Mouse (Mus musculus) cerebellum, adult 2 months (tissue): ENCODE measurements at regions not wholly inside any gene's neighbourhood (a gene's known extent, or its start where the extent isn't known, plus 50 kb on each side); places are given as distances from the start of the nearest gene placed in this dataset.

Source experiments
- DNase-seq, 2 experiments: peaks; one replicate each; pipeline ENCODE4 v3.0.0; 2021
- H3K27ac ChIP-seq: fragments of 200-500 bp; 2 replicates; pipeline ENCODE4 v1.5.1; 2012; ENCODE audit warnings: low read length, control low read depth, inconsistent platforms; ENCODE audit not compliant: insufficient read depth
- H3K27me3 ChIP-seq: fragments of 200-500 bp; 2 replicates; pipeline ENCODE4 v1.6.1; 2012; ENCODE audit warnings: inconsistent platforms, mild to moderate bottlenecking, low read length, moderate library complexity; ENCODE audit not compliant: control insufficient read depth, insufficient read depth
- H3K4me1 ChIP-seq: fragments of 200-500 bp; 2 replicates; pipeline ENCODE4 v1.6.1; 2011; ENCODE audit warnings: low read length; ENCODE audit not compliant: control insufficient read depth, insufficient read depth
- H3K4me3 ChIP-seq: fragments of 200-500 bp; replicated peaks from 2 replicates; pipeline ENCODE3; 2011; ENCODE audit warnings: mild to moderate bottlenecking, low read depth, low read length, control low read depth; ENCODE audit not compliant: insufficient read depth
- CTCF ChIP-seq: fragments of 200-500 bp; IDR thresholded peaks from 2 replicates; pipeline ENCODE4 v1.5.1; 2011; ENCODE audit warnings: low read depth, mild to moderate bottlenecking, control low read depth, low read length, moderate library complexity, borderline replicate concordance; ENCODE audit not compliant: insufficient read depth
- POLR2A ChIP-seq: fragments of 200-500 bp; IDR thresholded peaks from 2 replicates; pipeline ENCODE4 v1.6.1; 2011; ENCODE audit warnings: low read length, control low read depth, borderline replicate concordance; ENCODE audit not compliant: insufficient read depth
- WGBS: fragments of 180-500 bp; shearing (Covaris S2); methylation state at CpG from one replicate; pipeline ENCODE4 v1.1.7; 2018; 5-methylcytosine and 5-hydroxymethylcytosine counted together

- H3K4me3 ChIP-seq = no peak overlapping the region
- no peak overlapping the region for H3K27ac ChIP-seq
- H3K4me1 ChIP-seq = no peaks in the 10 kb centered on the region
- 47% methylated on average over 1 of the region's 1 CpGs for WGBS
- TF ChIP-seq CTCF = no peak
- no peak for TF ChIP-seq POLR2A
- no peak for DNase-seq
- no peaks in the 10 kb centered on the region for H3K27me3 ChIP-seq
Measured at GRCm38 (mm10) chr13:31473275-31473674, 82.7 kb upstream of the Foxq1 start.

- no peak overlapping the region for H3K27ac ChIP-seq
- 16% methylated on average over 3 of the region's 3 CpGs for WGBS
Measured at GRCm38 (mm10) chr13:31475845-31476244, 80.1 kb upstream of the Foxq1 start.

GRCm38 (mm10) chr13:31477171-31477867 lies 78.6 kb upstream of the Foxq1 start:
- TF ChIP-seq CTCF (no peak), POLR2A (no peak)
- 59% methylated on average over 1 of the region's 1 CpGs for WGBS
- no peaks in the 10 kb centered on the region for H3K27me3 ChIP-seq
- H3K4me1 ChIP-seq = no peaks in the 10 kb centered on the region
- DNase-seq = no peak
- no peak overlapping the region for H3K4me3 ChIP-seq
- no peak overlapping the region for H3K27ac ChIP-seq

More at GRCm38 (mm10) chr13:31475845-31476244, 80.1 kb upstream of the Foxq1 start:
- peak; percentile 11 to 26 for DNase-seq
- H3K4me3 ChIP-seq = no peak overlapping the region
- no peak for TF ChIP-seq POLR2A
- no peak for TF ChIP-seq CTCF
- H3K4me1 ChIP-seq = no peaks in the 10 kb centered on the region
- H3K27me3 ChIP-seq = no peaks in the 10 kb centered on the region

- Histone ChIP-seq H3K27ac (no peak overlapping the region), H3K4me3 (no peak overlapping the region), H3K27me3 (no peaks in the 10 kb centered on the region), H3K4me1 (no peaks in the 10 kb centered on the region)
- TF ChIP-seq CTCF (no peak), POLR2A (no peak)
- 84% methylated on average over 7 of the region's 7 CpGs for WGBS
- DNase-seq = no peak
Measured at GRCm38 (mm10) chr13:31481105-31481844, 74.7 kb upstream of the Foxq1 start.

- no peak overlapping the region for H3K27ac ChIP-seq
- H3K27me3 ChIP-seq = no peaks in the 10 kb centered on the region
- no peaks in the 10 kb centered on the region for H3K4me1 ChIP-seq
- DNase-seq = no peak
- TF ChIP-seq POLR2A = no peak
- no peak for TF ChIP-seq CTCF
- 90% methylated on average over 3 of the region's 3 CpGs for WGBS
- H3K4me3 ChIP-seq = no peak overlapping the region
Measured at GRCm38 (mm10) chr13:31486373-31486772, 69.6 kb upstream of the Foxq1 start.

GRCm38 (mm10) chr13:31488186-31488585 lies 67.7 kb upstream of the Foxq1 start:
- Histone ChIP-seq H3K27me3 (no peaks in the 10 kb centered on the region), H3K4me3 (no peak overlapping the region), H3K27ac (no peak overlapping the region), H3K4me1 (no peaks in the 10 kb centered on the region)
- DNase-seq = no peak
- TF ChIP-seq POLR2A = no peak
- no peak for TF ChIP-seq CTCF

- Histone ChIP-seq H3K27me3 (no peaks in the 10 kb centered on the region), H3K4me1 (no peaks in the 10 kb centered on the region), H3K4me3 (no peak overlapping the region), H3K27ac (no peak overlapping the region)
- no peak for DNase-seq
- 92% methylated on average over 10 of the region's 10 CpGs for WGBS
- no peak for TF ChIP-seq CTCF
- TF ChIP-seq POLR2A = no peak
Measured at GRCm38 (mm10) chr13:31503191-31503590, 52.7 kb upstream of the Foxq1 start.

- DNase-seq = no peak
- H3K27ac ChIP-seq = no peak overlapping the region
- TF ChIP-seq CTCF = no peak
- TF ChIP-seq POLR2A = no peak
- no peaks in the 10 kb centered on the region for H3K4me1 ChIP-seq
- H3K4me3 ChIP-seq = no peak overlapping the region
- H3K27me3 ChIP-seq = no peaks in the 10 kb centered on the region
- WGBS = 89% methylated on average over 11 of the region's 11 CpGs
Measured at GRCm38 (mm10) chr13:31503832-31504231, 52.1 kb upstream of the Foxq1 start.
